Mouse (Mus musculus) MEL (cell line): Measurements from ENCODE around the gene Htr7.

ENCODE experiments used
- CTCF ChIP-seq, 3 experiments: IDR thresholded peaks in 2 of 3; conservative IDR thresholded peaks in 1 of 3; 2 replicates each; pipeline ENCODE4 v1.5.1; 2011 to 2012; ENCODE audit warnings: low read length in 3 of 3, low read depth in 2 of 3, mild to moderate bottlenecking in 2 of 3, improper control_type of control experiment in 1 of 3, inconsistent platforms in 1 of 3, mixed read lengths in 1 of 3, moderate library complexity in 1 of 3; ENCODE audit not compliant: control insufficient read depth in 1 of 3, insufficient read depth in 1 of 3, poor library complexity in 1 of 3, severe bottlenecking in 1 of 3
- E2F4 ChIP-seq: IDR thresholded peaks from 2 replicates; pipeline ENCODE4 v1.6.1; 2011; ENCODE audit warnings: low read depth, low read length, improper control_type of control experiment, borderline replicate concordance
- POLR2A ChIP-seq, 2 experiments: IDR thresholded peaks; 2 replicates each; pipeline ENCODE4 v1.6.1; 2011 to 2012; ENCODE audit warnings: low read length in 2 of 2, mild to moderate bottlenecking in 2 of 2, control low read depth in 1 of 2, improper control_type of control experiment in 1 of 2, low read depth in 1 of 2, moderate library complexity in 1 of 2; ENCODE audit not compliant: control insufficient read depth in 1 of 2, insufficient read depth in 1 of 2, poor library complexity in 1 of 2
- TBP ChIP-seq: IDR thresholded peaks from 2 replicates; pipeline ENCODE4 v1.8.0; 2011; ENCODE audit warnings: low read depth, low read length, improper control_type of control experiment
- UBTF ChIP-seq: IDR thresholded peaks from 2 replicates; pipeline ENCODE4 v1.6.1; 2012; ENCODE audit warnings: low read depth, mild to moderate bottlenecking, inconsistent platforms, low read length, improper control_type of control experiment, moderate library complexity, borderline replicate concordance; ENCODE audit not compliant: insufficient read depth

- TF ChIP-seq POLR2A (IDR thresholded peaks at IDR 0.05; ENCODE audit: control insufficient read depth in 1 of 2, insufficient read depth in 1 of 2, low read depth in 1 of 2, low read length in 2 of 2, poor library complexity in 1 of 2) (no peak), UBTF (no peak), CTCF (IDR thresholded peaks at IDR 0.05 in 2 of 3, conservative IDR thresholded peaks at IDR 0.05 in 1 of 3; ENCODE audit: control insufficient read depth in 1 of 3, insufficient read depth in 1 of 3, low read depth in 2 of 3, low read length in 3 of 3, poor library complexity in 1 of 3, severe bottlenecking in 1 of 3) (no peak), TBP (no peak), E2F4 (no peak)
Observed at GRCm38 (mm10) chr19:35987461-35987860, 69.8 kb downstream of the Htr7 start.
